Mouse (Mus musculus): ENCODE results near the gene Gm13285.
"Not testable (repeated sequence)": the region's sequence is repeated elsewhere in the genome, so short reads cannot be mapped to it uniquely, and the experiment has no call there.

Gene Gm13285

DNA sequence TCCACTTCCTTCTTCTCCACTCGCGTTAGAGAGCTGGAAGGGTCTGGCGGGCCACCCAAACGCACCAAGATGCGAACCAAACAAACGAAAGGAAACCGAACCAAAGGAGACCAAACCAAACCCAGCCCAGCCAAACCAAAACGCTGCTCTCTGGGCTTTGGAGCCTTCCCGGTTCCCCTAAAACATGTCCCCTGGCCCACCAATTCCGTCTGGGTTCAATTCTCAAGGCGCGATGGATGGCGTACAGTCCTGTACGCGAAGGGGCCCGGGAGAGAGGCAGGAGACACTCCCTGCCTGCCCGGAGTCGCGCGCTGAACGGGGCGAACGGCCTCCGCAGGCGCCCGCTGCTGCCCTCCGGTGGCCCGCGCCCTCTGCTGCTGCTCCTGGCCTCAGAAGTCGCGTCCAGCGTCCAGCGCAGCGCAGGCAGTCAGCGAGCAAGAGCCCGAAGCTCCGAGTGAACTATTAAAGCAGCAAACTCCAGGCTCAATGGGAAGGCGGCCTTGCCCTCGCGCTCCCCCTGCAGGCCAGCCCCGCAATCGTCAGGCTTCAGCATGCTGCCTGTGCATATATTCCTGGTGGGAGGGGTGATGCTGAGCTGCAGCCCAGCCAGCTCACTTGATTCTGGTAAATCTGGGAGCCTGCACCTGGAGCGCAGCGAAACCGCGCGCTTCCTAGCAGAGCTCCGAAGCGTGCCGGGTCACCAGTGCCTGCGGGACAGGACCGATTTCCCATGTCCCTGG, 5.4 kb upstream of the Gm13285 start, which contains the start of gene Gm13275:
Gene Gm13275, plus strand, starts transcription at position 552 of the 740 bp plus-strand sequence.
- DNase-seq (ENCODE audit: low spot score): peak; percentile 73

DNA sequence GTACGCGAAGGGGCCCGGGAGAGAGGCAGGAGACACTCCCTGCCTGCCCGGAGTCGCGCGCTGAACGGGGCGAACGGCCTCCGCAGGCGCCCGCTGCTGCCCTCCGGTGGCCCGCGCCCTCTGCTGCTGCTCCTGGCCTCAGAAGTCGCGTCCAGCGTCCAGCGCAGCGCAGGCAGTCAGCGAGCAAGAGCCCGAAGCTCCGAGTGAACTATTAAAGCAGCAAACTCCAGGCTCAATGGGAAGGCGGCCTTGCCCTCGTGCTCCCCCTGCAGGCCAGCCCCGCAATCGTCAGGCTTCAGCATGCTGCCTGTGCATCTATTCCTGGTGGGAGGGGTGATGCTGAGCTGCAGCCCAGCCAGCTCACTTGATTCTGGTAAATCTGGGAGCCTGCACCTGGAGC, 2.4 kb upstream of the Gm13285 start, which contains the start of gene Gm13279:
Gene Gm13279, plus strand, starts transcription at position 301 of the 400 bp plus-strand sequence.
- not testable (repeated sequence) for DNase-seq (ENCODE audit: low spot score)

DNA sequence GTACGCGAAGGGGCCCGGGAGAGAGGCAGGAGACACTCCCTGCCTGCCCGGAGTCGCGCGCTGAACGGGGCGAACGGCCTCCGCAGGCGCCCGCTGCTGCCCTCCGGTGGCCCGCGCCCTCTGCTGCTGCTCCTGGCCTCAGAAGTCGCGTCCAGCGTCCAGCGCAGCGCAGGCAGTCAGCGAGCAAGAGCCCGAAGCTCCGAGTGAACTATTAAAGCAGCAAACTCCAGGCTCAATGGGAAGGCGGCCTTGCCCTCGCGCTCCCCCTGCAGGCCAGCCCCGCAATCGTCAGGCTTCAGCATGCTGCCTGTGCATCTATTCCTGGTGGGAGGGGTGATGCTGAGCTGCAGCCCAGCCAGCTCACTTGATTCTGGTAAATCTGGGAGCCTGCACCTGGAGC, 3.5 kb downstream of the Gm13285 start, which contains the start of gene Gm13287:
Gene Gm13287, plus strand, starts transcription at position 301 of the 400 bp plus-strand sequence.
- DNase-seq (ENCODE audit: low spot score): not testable (repeated sequence)

DNA sequence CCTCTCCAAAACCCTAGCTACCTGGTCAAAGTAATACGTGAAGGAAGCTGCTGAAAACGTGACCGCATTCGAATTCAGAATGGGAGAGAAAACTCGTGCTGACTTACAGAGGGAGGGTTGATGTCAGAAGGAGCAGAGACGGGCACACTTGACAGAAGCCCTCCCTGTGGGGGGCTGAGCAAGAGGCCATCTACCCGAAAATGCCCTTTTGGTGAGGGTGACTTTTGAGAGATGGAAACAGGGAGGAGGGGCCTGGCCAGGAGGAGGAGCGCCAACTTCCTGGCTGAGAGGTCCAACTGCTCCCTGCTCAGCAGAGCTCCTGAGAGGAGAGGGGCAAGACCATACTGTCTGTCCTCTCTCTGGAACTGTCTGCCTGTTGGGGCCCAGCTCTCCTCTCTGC, 5.8 kb downstream of the Gm13285 start, which contains the start of gene Gm13288:
Gene Gm13288, plus strand, starts transcription at position 301 of the 400 bp plus-strand sequence.
- DNase-seq (ENCODE audit: low spot score): not testable (repeated sequence)

DNA sequence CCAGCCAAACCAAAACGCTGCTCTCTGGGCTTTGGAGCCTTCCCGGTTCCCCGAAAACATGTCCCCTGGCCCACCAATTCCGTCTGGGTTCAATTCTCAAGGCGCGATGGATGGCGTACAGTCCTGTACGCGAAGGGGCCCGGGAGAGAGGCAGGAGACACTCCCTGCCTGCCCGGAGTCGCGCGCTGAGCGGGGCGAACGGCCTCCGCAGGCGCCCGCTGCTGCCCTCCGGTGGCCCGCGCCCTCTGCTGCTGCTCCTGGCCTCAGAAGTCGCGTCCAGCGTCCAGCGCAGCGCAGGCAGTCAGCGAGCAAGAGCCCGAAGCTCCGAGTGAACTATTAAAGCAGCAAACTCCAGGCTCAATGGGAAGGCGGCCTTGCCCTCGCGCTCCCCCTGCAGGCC, 6.3 kb downstream of the Gm13285 start:
- DNase-seq (ENCODE audit: low spot score): peak; percentile 6

DNA sequence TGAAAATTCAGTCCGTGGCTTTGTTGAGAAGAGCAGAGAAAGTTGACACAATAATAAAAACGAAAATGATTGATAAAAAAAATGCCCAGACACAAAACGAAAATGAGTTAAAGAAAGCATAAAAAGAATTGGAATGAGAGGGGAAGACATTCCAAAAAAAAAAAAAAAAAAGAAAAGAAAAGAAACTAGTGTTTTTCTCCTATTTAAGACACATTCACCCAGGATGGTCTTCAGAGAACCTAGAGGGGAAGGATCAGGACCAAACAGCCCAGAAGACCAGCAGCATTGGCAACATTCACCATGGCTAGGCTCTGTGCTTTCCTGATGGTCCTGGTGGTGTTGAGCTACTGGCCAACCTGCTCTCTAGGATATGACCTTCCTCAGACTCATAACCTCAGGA, 16.5 kb downstream of the Gm13285 start, which contains the start of gene Ifna7:
Gene Ifna7, plus strand, starts transcription at position 301 of the 400 bp plus-strand sequence.
- DNase-seq (ENCODE audit: low spot score): no peak

DNA sequence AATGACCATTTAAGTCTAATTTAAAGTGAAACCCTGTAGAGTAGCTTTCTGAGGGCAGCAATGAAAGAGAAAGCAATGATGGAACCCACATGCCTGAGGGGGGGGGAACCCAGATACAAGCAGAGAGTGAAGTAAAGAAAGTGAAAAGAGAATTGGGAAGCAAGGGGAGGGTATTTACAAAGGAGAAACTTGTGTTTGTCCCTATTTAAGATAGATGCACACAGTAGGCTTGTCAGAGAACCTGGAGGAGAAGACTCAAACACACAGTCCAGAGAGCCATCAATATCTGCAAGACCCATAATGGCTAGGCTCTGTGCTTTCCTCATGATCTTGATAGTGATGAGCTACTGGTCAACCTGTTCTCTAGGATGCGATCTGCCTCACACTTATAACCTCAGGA, 20.2 kb downstream of the Gm13285 start, which contains the start of gene Ifna11:
Gene Ifna11, plus strand, starts transcription at position 301 of the 400 bp plus-strand sequence.
- no peak for DNase-seq (ENCODE audit: low spot score)

DNA sequence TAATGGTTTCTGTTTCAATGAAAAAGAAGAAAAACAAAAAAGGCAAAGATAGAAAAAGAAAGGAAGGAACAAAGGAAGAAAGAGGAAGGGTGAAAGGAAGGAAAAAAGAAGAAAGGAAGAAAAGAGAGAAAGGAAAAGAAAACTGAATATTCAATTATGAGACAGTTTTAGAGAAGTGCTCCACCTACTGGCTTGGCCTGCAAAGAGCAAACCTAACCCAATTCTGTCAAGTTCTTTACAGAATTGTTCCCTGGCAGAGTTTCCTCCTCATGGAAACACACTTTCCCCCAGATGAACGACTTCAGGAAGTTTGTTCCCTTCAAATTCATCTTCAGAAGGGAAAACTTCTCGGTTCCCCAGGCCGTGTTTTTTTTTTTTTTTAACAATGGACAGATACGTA, 23.5 kb downstream of the Gm13285 start:
- DNase-seq (ENCODE audit: low spot score): no peak

DNA sequence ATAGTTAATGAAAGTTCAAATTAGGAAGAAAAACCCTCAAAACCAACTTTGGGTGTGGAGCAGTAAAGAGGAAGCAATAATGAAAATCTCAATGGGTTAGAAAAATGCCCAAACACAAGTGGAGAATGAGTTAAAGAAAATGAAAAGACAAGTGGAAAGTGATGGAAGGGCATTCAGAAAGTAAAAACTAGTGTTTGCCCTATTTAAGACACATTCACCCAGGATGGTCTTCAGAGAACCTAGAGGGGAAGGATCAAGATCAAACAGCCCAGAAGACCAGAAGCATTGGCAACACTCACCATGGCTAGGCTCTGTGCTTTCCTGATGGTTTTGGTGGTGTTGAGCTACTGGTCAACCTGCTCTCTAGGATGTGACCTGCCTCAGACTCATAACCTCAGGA, 27.7 kb downstream of the Gm13285 start, which contains the start of gene Ifna6:
Gene Ifna6, plus strand, starts transcription at position 301 of the 400 bp plus-strand sequence.
- DNase-seq (ENCODE audit: low spot score): not testable (repeated sequence)

DNA sequence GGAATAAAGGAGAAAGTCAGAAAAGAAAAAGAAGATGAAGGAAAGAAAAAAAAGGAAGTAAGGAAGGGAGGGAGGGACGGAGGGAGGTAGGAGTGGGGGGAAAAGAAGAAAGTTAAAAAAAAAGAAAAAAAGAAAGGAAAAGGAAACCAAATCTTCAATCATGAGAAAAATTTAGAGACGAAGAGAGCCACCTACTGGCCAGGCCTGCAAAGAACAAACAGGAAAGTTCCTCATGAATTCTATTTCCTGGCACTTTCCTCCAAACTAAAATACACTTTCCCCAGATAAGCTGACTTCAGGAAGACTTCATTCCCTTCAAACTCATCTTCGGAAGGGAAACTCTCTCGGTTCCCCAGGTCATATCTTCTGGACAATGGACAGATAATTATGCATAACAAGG, 31.1 kb downstream of the Gm13285 start:
- peak; percentile 3 for DNase-seq (ENCODE audit: low spot score)

DNA sequence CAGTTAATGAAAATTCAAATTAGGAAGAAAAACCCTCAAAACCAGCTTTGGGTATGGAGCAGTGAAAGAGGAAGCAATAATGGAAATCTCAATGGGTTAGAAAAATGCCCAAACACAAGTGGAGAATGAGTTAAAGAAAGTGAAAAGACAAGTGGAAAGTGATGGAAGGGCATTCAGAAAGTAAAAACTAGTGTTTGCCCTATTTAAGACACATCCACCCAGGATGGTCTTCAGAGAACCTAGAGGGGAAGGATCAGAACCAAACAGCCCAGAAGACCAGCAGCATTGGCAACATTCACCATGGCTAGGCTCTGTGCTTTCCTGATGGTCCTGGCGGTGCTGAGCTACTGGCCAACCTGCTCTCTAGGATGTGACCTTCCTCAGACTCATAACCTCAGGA, 35.8 kb downstream of the Gm13285 start, which contains the start of gene Ifna5:
Gene Ifna5, plus strand, starts transcription at position 301 of the 400 bp plus-strand sequence.
- not testable (repeated sequence) for DNase-seq (ENCODE audit: low spot score)

DNA sequence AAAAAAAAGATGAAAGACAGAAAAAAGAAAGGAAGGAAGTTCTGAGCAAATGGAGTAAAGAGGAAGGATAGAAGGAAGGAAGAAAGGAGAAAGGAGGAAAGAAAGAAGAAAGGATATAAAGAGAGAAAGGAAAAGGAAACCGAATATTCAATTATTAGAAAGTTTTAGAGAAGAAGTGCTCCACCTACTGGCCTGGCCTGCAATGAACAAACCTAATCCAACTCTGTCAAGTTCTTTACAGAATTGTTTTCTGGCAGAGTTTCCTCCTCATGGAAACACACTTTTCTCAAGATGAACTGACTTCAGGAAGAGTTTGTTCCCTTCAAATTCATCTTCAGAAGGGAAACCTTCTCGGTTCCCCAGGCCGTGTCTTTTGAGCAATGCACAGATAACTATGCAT, 39.4 kb downstream of the Gm13285 start:
- no peak for DNase-seq (ENCODE audit: low spot score)

DNA sequence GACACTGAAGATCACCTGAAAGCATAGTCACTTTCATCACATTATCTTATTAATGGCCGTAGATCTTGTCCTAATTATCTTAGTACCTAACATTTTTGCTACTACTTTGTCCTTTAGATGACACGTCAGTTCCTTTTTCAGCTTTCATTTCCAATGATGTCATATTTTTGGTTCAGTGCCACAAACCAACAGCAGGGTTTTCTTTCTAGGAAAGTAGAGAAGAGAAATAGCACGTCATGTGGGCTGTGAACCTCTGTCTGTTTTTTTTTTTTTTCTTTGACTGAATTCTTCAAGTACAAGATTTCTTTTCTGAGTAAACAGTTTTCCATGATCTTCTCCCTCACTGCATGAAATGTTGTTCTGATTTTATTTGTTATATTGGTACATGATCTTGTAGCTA, 40.6 kb downstream of the Gm13285 start:
- no peak for DNase-seq (ENCODE audit: low spot score)

DNA sequence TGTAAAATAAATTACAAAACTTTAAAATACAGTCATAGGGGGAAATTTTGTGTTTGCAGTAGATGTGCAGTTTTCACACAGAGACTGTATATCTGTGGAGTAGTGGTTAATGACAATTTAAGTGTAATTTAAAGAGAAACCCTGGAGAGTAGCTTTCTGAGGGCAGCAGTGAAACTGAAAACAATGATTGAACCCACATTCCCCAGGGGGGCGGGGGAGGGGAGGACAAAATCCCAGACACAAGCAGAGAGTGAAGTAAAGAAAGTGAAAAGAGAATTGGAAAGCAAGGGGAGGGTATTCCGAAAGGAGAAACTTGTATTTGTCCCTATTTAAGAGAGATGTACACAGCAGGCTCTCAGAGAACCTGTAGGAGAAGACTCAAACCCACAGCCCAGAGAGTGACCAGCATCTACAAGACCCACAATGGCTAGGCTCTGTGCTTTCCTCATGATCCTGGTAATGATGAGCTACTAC, 42.0 kb downstream of the Gm13285 start, which contains the start of gene Ifna4:
Gene Ifna4, plus strand, starts transcription at position 424 of the 474 bp plus-strand sequence.
- no peak for DNase-seq (ENCODE audit: low spot score)

DNA sequence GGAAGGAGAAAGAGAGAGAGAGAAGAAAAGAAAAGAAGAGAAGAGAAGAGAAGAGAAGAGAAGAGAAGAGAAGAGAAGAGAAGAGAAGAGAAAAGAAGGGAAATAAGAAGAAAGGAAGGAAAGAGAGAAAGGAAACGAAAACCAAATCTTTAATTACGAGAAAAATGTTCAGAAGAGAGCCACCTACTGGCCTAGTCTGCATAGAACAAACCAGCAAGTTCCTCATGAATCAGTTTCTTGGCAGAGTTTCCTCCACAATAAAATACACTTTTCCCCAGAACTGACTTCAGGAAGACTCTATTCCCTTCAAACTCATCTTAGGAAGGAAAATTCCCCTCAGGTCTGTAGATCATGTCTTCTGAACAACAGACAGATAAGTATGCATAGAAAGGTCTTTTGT, 45.9 kb downstream of the Gm13285 start:
- DNase-seq (ENCODE audit: low spot score): no peak

DNA sequence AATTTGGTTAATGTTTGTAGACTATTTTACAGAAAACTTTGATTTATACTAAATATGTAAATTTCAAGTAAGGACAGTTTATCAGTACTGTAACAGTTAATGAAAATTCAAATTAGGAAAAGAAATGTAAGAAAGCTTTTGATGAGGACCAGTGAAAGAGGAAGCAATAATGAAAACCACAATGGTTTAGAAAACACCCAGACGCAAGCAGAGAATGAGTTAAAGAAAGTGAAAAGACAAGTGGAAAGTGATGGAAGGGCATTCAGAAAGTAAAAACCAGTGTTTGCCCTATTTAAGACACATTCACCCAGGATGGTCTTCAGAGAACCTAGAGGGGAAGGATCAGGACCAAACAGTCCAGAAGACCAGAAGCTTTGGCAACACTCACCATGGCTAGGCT, 50.2 kb downstream of the Gm13285 start, which contains the start of gene Ifna1:
Gene Ifna1, plus strand, starts transcription at position 390 of the 400 bp plus-strand sequence.
- no peak for DNase-seq (ENCODE audit: low spot score)
